Mouse (Mus musculus): ENCODE data around the gene Proser1.

- TF ChIP-seq TAL1 (IDR thresholded peaks at IDR 0.05; ENCODE audit: low read length), result no peak
- TF ChIP-seq GATA1 (IDR thresholded peaks at IDR 0.05; ENCODE audit: low read length), result no peak
Observed at GRCm38 (mm10) chr3:53462701-53463045, 793 bp upstream of the Proser1 start.

All from erythroblast, embryonic 14.5 days (primary cell).